Mouse (Mus musculus): Measurements from ENCODE around the gene Clic1. TPM values are rescaled to one million over a fixed set of nuclear protein-coding genes. Genes with fewer than 3 reads are reported as not detected.

Gene Clic1
- polyA plus RNA-seq, 1 experiment from 2014 or later = 351 TPM

GRCm38 (mm10) chr17:35021842-35022477 lies 27.8 kb upstream of the Clic1 start:
- Histone ChIP-seq H3K27me3 (replicated peaks) (peaks cover 4% of the 10 kb centered on the region; the same call in 1 of the 2 replicates), H3K27ac (replicated peaks) (peak overlapping the region; percentile 83), H3K36me3 (no peaks in the 10 kb centered on the region), H3K4me1 (peaks cover 60% of the 10 kb centered on the region), H3K9ac (peak overlapping the region; percentile 37; the same call in 1 of the 2 replicates), H3K4me2 (peak overlapping the region; percentile 46), H3K4me3 (peak overlapping the region; percentile 16; the same call in 1 of the 2 replicates), H3K9me3 (no peaks in the 10 kb centered on the region)
- ATAC-seq (ENCODE audit: extremely low read depth, insufficient number of reproducible peaks, low FRiP score, low TSS enrichment) = peak; percentile 23; the same call in 1 of the 2 replicates
- 11% methylated on average over 6 of the region's 6 CpGs for WGBS

GRCm38 (mm10) chr17:35022541-35023060 lies 27.2 kb upstream of the Clic1 start:
- H3K27me3 ChIP-seq (replicated peaks) = peaks cover 4% of the 10 kb centered on the region; the same call in 1 of the 2 replicates
- 87% methylated on average over 8 of the region's 8 CpGs for WGBS
- no peak overlapping the region for H3K4me3 ChIP-seq
- H3K27ac ChIP-seq (replicated peaks) = peak overlapping the region; percentile 83
- ATAC-seq (ENCODE audit: extremely low read depth, insufficient number of reproducible peaks, low FRiP score, low TSS enrichment) = no peak
- peaks cover 66% of the 10 kb centered on the region for H3K4me1 ChIP-seq
- H3K9me3 ChIP-seq = no peaks in the 10 kb centered on the region
- no peaks in the 10 kb centered on the region for H3K36me3 ChIP-seq
- H3K9ac ChIP-seq = 0 out of 2 replicates have a peak overlapping the region, but pooled peaks have one; percentile 5
- H3K4me2 ChIP-seq = no peak overlapping the region

GRCm38 (mm10) chr17:35023221-35023620 lies 26.5 kb upstream of the Clic1 start:
- H3K27ac ChIP-seq (replicated peaks) = peak overlapping the region; percentile 83; the same call in 1 of the 2 replicates
- H3K27me3 ChIP-seq (replicated peaks) = peaks cover 4% of the 10 kb centered on the region; the same call in 1 of the 2 replicates
- no peaks in the 10 kb centered on the region for H3K9me3 ChIP-seq
- 86% methylated on average over 5 of the region's 5 CpGs for WGBS
- H3K36me3 ChIP-seq = no peaks in the 10 kb centered on the region
- H3K9ac ChIP-seq = no peak overlapping the region
- ATAC-seq (ENCODE audit: extremely low read depth, insufficient number of reproducible peaks, low FRiP score, low TSS enrichment) = no peak
- H3K4me1 ChIP-seq = peaks cover 69% of the 10 kb centered on the region
- H3K4me2 ChIP-seq = no peak overlapping the region
- no peak overlapping the region for H3K4me3 ChIP-seq

- Histone ChIP-seq H3K4me1 (peaks cover 72% of the 10 kb centered on the region), H3K4me2 (no peak overlapping the region), H3K9ac (peak overlapping the region; percentile 58), H3K4me3 (no peak overlapping the region), H3K9me3 (no peaks in the 10 kb centered on the region), H3K27me3 (replicated peaks) (peaks cover 4% of the 10 kb centered on the region; the same call in 1 of the 2 replicates), H3K27ac (replicated peaks) (no peak overlapping the region), H3K36me3 (no peaks in the 10 kb centered on the region)
- no peak for ATAC-seq (ENCODE audit: extremely low read depth, insufficient number of reproducible peaks, low FRiP score, low TSS enrichment)
- 65% methylated on average over 4 of the region's 4 CpGs for WGBS
These were observed 26.0 kb upstream of the Clic1 start for GRCm38 (mm10) chr17:35023756-35024155.

GRCm38 (mm10) chr17:35024261-35024660 lies 25.5 kb upstream of the Clic1 start:
- ATAC-seq (ENCODE audit: extremely low read depth, insufficient number of reproducible peaks, low FRiP score, low TSS enrichment) = no peak
- Histone ChIP-seq H3K9me3 (no peaks in the 10 kb centered on the region), H3K4me3 (no peak overlapping the region), H3K4me2 (no peak overlapping the region), H3K9ac (peak overlapping the region; percentile 58), H3K36me3 (no peaks in the 10 kb centered on the region), H3K4me1 (peaks cover 75% of the 10 kb centered on the region), H3K27ac (replicated peaks) (no peak overlapping the region), H3K27me3 (replicated peaks) (peaks cover 4% of the 10 kb centered on the region; the same call in 1 of the 2 replicates)
- 69% methylated on average over 13 of the region's 13 CpGs for WGBS

- no peak for ATAC-seq (ENCODE audit: extremely low read depth, insufficient number of reproducible peaks, low FRiP score, low TSS enrichment)
- Histone ChIP-seq H3K36me3 (no peaks in the 10 kb centered on the region), H3K4me3 (no peak overlapping the region), H3K9ac (peak overlapping the region; percentile 58), H3K27ac (replicated peaks) (no peak overlapping the region), H3K4me2 (no peak overlapping the region), H3K9me3 (no peaks in the 10 kb centered on the region), H3K4me1 (peaks cover 77% of the 10 kb centered on the region), H3K27me3 (replicated peaks) (peaks cover 6% of the 10 kb centered on the region; the same call in 1 of the 2 replicates)
- WGBS = 63% methylated on average over 7 of the region's 10 CpGs
These were observed 24.9 kb upstream of the Clic1 start for GRCm38 (mm10) chr17:35024691-35025488.

- no peaks in the 10 kb centered on the region for H3K9me3 ChIP-seq
- ATAC-seq (ENCODE audit: extremely low read depth, insufficient number of reproducible peaks, low FRiP score, low TSS enrichment) = no peak
- peaks cover 73% of the 10 kb centered on the region for H3K4me1 ChIP-seq
- 83% methylated on average over 5 of the region's 5 CpGs for WGBS
- H3K36me3 ChIP-seq = no peaks in the 10 kb centered on the region
- no peak overlapping the region for H3K4me3 ChIP-seq
- no peak overlapping the region for H3K4me2 ChIP-seq
- no peak overlapping the region for H3K27ac ChIP-seq (replicated peaks)
- peak overlapping the region; percentile 6; the same call in 1 of the 2 replicates for H3K9ac ChIP-seq
- 0 out of 2 replicates have a peak, but pooled peaks cover 4% of the 10 kb centered on the region for H3K27me3 ChIP-seq (replicated peaks)
These were observed 23.6 kb upstream of the Clic1 start for GRCm38 (mm10) chr17:35026206-35026605.

- H3K4me2 ChIP-seq = peak within 1 kb of the TSS; percentile 36
- H3K9me3 ChIP-seq = no peaks in the 10 kb centered on the region
- peaks cover 63% of the 10 kb centered on the region for H3K4me1 ChIP-seq
- ATAC-seq (ENCODE audit: extremely low read depth, insufficient number of reproducible peaks, low FRiP score, low TSS enrichment) = no peak
- peak within 1 kb of the TSS; percentile 53 for H3K9ac ChIP-seq
- H3K27ac ChIP-seq (replicated peaks) = 0 out of 2 replicates have a peak within 1 kb of the TSS, but pooled peaks have one; percentile 21
- 0 out of 2 replicates have a peak within 1 kb of the TSS, but pooled peaks have one; percentile 6 for H3K4me3 ChIP-seq
- 37% methylated on average over 13 of the region's 13 CpGs for WGBS
- H3K36me3 ChIP-seq = no peaks in the 10 kb centered on the region
- 0 out of 2 replicates have a peak, but pooled peaks cover 4% of the 10 kb centered on the region for H3K27me3 ChIP-seq (replicated peaks)
These were observed 22.3 kb upstream of the Clic1 start, which contains the start of gene Sapcd1 for GRCm38 (mm10) chr17:35027277-35028068. TSS of gene Sapcd1 (minus strand) at chr17:35028016.

GRCm38 (mm10) chr17:35028315-35028714 lies 21.5 kb upstream of the Clic1 start:
- Histone ChIP-seq H3K36me3 (no peaks in the 10 kb centered on the region), H3K4me1 (peaks cover 55% of the 10 kb centered on the region), H3K4me3 (no peak overlapping the region), H3K27me3 (replicated peaks) (0 out of 2 replicates have a peak, but pooled peaks cover 4% of the 10 kb centered on the region), H3K9ac (peak overlapping the region; percentile 28; the same call in 1 of the 2 replicates), H3K4me2 (no peak overlapping the region), H3K9me3 (no peaks in the 10 kb centered on the region), H3K27ac (replicated peaks) (no peak overlapping the region)
- 75% methylated on average over 2 of the region's 2 CpGs for WGBS
- no peak for ATAC-seq (ENCODE audit: extremely low read depth, insufficient number of reproducible peaks, low FRiP score, low TSS enrichment)

- H3K9ac ChIP-seq = 0 out of 2 replicates have a peak overlapping the region, but pooled peaks have one; percentile 28
- H3K4me3 ChIP-seq = no peak overlapping the region
- H3K27me3 ChIP-seq (replicated peaks) = 0 out of 2 replicates have a peak, but pooled peaks cover 4% of the 10 kb centered on the region
- peaks cover 39% of the 10 kb centered on the region for H3K4me1 ChIP-seq
- no peak overlapping the region for H3K27ac ChIP-seq (replicated peaks)
- no peaks in the 10 kb centered on the region for H3K9me3 ChIP-seq
- H3K36me3 ChIP-seq = no peaks in the 10 kb centered on the region
- 0 out of 2 replicates have a peak overlapping the region, but pooled peaks have one; percentile 11 for H3K4me2 ChIP-seq
- no peak for ATAC-seq (ENCODE audit: extremely low read depth, insufficient number of reproducible peaks, low FRiP score, low TSS enrichment)
- WGBS = 40% methylated on average over 19 of the region's 19 CpGs
These were observed 19.9 kb upstream of the Clic1 start for GRCm38 (mm10) chr17:35029691-35030532.

All from heart, embryonic 13.5 days (tissue).